Mouse (Mus musculus) liver, adult 2 months (tissue): ENCODE data around the gene Rhbg. TPM values are rescaled to one million over a fixed set of nuclear protein-coding genes. Genes with fewer than 3 reads are reported as not detected.

Source experiments
- DNase-seq: peaks from one replicate; pipeline ENCODE4 v3.0.0-alpha.2; 2011; ENCODE audit warnings: low read depth, low spot score; ENCODE audit errors: extremely low read depth
- H3K27ac ChIP-seq: fragments of 200-500 bp; replicated peaks from 2 replicates; pipeline ENCODE4 v1.5.1; 2012; ENCODE audit warnings: low read depth, mild to moderate bottlenecking, control low read depth, inconsistent platforms, low read length; ENCODE audit not compliant: insufficient read depth
- H3K27me3 ChIP-seq: fragments of 200-500 bp; 2 replicates; pipeline ENCODE4 v1.6.1; 2012; ENCODE audit warnings: mild to moderate bottlenecking, moderate library complexity, low read length, inconsistent platforms; ENCODE audit not compliant: control insufficient read depth, insufficient read depth
- H3K36me3 ChIP-seq: fragments of 200-500 bp; 2 replicates; pipeline ENCODE4 v1.6.1; 2012; ENCODE audit warnings: low read length, inconsistent platforms; ENCODE audit not compliant: control insufficient read depth, insufficient read depth
- H3K4me1 ChIP-seq: fragments of 200-500 bp; 2 replicates; pipeline ENCODE4 v1.6.1; 2011; ENCODE audit warnings: low read length; ENCODE audit not compliant: control insufficient read depth, insufficient read depth
- H3K4me3 ChIP-seq: fragments of 200-500 bp; 2 replicates; pipeline ENCODE4 v1.5.1; 2011; ENCODE audit warnings: low read depth, mild to moderate bottlenecking, control low read depth, low read length, moderate library complexity; ENCODE audit not compliant: insufficient read depth
- H3K79me2 ChIP-seq: fragments of 200-500 bp; 2 replicates; pipeline ENCODE4 v1.6.1; 2012; ENCODE audit warnings: inconsistent platforms, mild to moderate bottlenecking, low read length, moderate library complexity; ENCODE audit not compliant: control insufficient read depth, insufficient read depth
- H3K9ac ChIP-seq: fragments of 200-500 bp; 2 replicates; pipeline ENCODE4 v1.6.1; 2012; ENCODE audit warnings: low read depth, mild to moderate bottlenecking, control low read depth, inconsistent platforms, low read length
- CTCF ChIP-seq: fragments of 200-500 bp; IDR thresholded peaks from 2 replicates; pipeline ENCODE4 v1.5.1; 2011; ENCODE audit warnings: low read depth, low read length, control low read depth
- POLR2A ChIP-seq: fragments of 200-500 bp; IDR thresholded peaks from 2 replicates; pipeline ENCODE4 v1.6.1; 2011; ENCODE audit warnings: low read length, control low read depth; ENCODE audit not compliant: insufficient read depth; ENCODE audit errors: extremely low read depth
- WGBS: fragments of 180-500 bp; shearing (Covaris S2); methylation state at CpG from one replicate; pipeline ENCODE4 v1.1.7; 2018; 5-methylcytosine and 5-hydroxymethylcytosine counted together
- polyA plus RNA-seq: library from polyadenylated mRNA; depleted of rRNA; stranded (reverse); fragments of >200 nt; gene quantifications from 2 replicates; pipeline ENCODE4 v1.2.3, GENCODE M21; 2012
- total RNA-seq: library from RNA; depleted of rRNA; stranded (reverse); fragments of >200 nt; gene quantifications from 2 replicates; pipeline ENCODE4 v1.2.3, GENCODE M21; 2014

Gene Rhbg
- total and polyA plus RNA-seq, 2 experiments: 24.6 to 30.5 TPM

DNA sequence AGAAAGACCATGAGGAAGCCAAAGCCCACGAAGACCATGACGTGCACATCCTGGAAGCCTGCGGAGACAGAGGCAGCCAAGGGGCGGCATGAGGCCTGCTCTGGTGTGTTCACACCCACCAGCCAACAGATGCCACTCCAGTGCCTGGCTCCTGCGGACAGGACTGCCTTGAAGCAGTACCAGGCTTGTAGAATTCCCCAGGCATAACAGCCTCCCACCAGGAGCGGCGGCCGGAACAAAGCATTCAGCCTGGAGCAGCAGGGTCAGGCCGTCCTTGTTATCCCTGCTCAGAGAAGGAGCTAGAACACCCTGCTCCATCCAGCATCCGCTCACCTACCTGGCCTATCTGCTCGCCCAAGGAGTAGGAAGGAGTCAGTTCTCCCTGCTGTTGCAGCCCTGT lies 6.1 kb downstream of the Rhbg start:
- Histone ChIP-seq H3K79me2 (no peaks in the 10 kb centered on the region), H3K4me3 (no peak overlapping the region), H3K27ac (no peak overlapping the region), H3K27me3 (no peaks in the 10 kb centered on the region), H3K4me1 (no peaks in the 10 kb centered on the region), H3K9ac (no peak overlapping the region), H3K36me3 (no peaks in the 10 kb centered on the region)
- WGBS: 91% methylated on average over 11 of the region's 11 CpGs
- DNase-seq: no peak
- TF ChIP-seq CTCF (no peak), POLR2A (no peak)

- no peak for DNase-seq
- Histone ChIP-seq H3K79me2 (no peaks in the 10 kb centered on the region), H3K4me3 (no peak overlapping the region), H3K36me3 (no peaks in the 10 kb centered on the region), H3K9ac (no peak overlapping the region), H3K27me3 (no peaks in the 10 kb centered on the region), H3K4me1 (no peaks in the 10 kb centered on the region), H3K27ac (no peak overlapping the region)
- 81% methylated on average over 9 of the region's 9 CpGs for WGBS
- TF ChIP-seq CTCF (no peak), POLR2A (no peak)
These were observed 6.8 kb downstream of the Rhbg start for GRCm38 (mm10) chr3:88247666-88248065.

DNA sequence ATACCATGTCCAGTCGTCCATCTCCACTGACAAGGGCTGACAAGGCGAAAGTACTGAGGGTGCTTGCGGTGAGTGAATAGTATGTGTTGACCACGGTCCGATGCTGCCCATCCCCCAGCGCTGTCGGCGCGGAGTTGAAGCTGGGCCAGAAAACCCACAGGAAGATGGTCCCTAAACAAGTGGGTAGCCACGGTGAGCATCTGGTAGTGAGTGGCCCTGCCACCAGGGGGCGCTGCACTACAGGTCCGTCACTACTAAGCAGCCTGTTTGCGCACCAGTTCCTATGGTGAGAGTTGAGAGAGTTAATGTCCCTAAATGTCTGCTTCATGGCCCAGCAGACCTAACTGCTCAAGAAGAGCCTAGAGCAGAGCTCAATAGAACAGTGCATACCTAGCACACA lies 8.7 kb downstream of the Rhbg start:
- DNase-seq: peak; percentile 38
- H3K4me3 ChIP-seq: no peak overlapping the region
- TF ChIP-seq POLR2A (no peak), CTCF (peak; percentile 96)
- no peaks in the 10 kb centered on the region for H3K79me2 ChIP-seq
- peaks cover 6% of the 10 kb centered on the region; the same call in 1 of the 2 replicates for H3K27me3 ChIP-seq
- no peak overlapping the region for H3K9ac ChIP-seq
- no peak overlapping the region for H3K27ac ChIP-seq
- H3K36me3 ChIP-seq: no peaks in the 10 kb centered on the region
- 24% methylated on average over 13 of the region's 13 CpGs for WGBS
- H3K4me1 ChIP-seq: no peaks in the 10 kb centered on the region

DNA sequence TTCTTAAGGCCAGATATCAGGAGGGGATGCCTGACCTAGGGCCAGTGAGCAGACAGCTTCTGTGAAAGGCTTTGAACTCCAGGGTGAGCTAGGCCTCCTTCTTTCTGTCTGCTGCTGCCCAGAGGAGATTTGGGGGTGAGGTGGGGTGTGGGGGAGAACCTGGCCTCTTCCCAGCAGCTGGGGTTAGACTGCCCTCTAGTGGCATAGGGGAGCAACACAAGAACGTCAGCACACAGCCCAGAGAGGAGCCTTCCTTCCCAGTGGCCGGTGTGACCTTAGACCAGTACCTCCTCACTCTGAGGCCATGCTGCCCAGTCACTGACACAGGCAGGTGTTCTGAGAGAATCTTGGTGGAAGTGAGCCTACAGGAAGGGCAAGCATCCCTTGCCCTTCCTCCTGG lies 10.4 kb downstream of the Rhbg start:
- Histone ChIP-seq H3K27me3 (peaks cover 6% of the 10 kb centered on the region; the same call in 1 of the 2 replicates), H3K36me3 (no peaks in the 10 kb centered on the region), H3K9ac (no peak overlapping the region), H3K27ac (no peak overlapping the region), H3K4me1 (no peaks in the 10 kb centered on the region), H3K79me2 (no peaks in the 10 kb centered on the region), H3K4me3 (no peak overlapping the region)
- no peak for TF ChIP-seq POLR2A
- TF ChIP-seq CTCF: peak; percentile 92
- 20% methylated on average over 2 of the region's 2 CpGs for WGBS
- no peak for DNase-seq

GRCm38 (mm10) chr3:88242531-88242930 lies 12.0 kb downstream of the Rhbg start:
- TF ChIP-seq CTCF (peak; percentile 97), POLR2A (no peak)
- Histone ChIP-seq H3K79me2 (no peaks in the 10 kb centered on the region), H3K9ac (no peak overlapping the region), H3K36me3 (no peaks in the 10 kb centered on the region), H3K27me3 (peaks cover 6% of the 10 kb centered on the region; the same call in 1 of the 2 replicates), H3K4me1 (no peaks in the 10 kb centered on the region), H3K27ac (no peak overlapping the region), H3K4me3 (no peak overlapping the region)
- 13% methylated on average over 13 of the region's 13 CpGs for WGBS
- DNase-seq: no peak

- no peaks in the 10 kb centered on the region for H3K4me1 ChIP-seq
- H3K9ac ChIP-seq: no peak overlapping the region
- no peaks in the 10 kb centered on the region for H3K79me2 ChIP-seq
- H3K36me3 ChIP-seq: no peaks in the 10 kb centered on the region
- peaks cover 6% of the 10 kb centered on the region; the same call in 1 of the 2 replicates for H3K27me3 ChIP-seq
- TF ChIP-seq CTCF (no peak), POLR2A (no peak)
- whole genome bisulfite sequencing: 8% methylated on average over 48 of the region's 48 CpGs
- DNase-seq: no peak
- no peak overlapping the region for H3K27ac ChIP-seq
- H3K4me3 ChIP-seq: no peak overlapping the region
These were observed 13.3 kb downstream of the Rhbg start for GRCm38 (mm10) chr3:88241045-88241786.
